In the genomic region with DNA sequence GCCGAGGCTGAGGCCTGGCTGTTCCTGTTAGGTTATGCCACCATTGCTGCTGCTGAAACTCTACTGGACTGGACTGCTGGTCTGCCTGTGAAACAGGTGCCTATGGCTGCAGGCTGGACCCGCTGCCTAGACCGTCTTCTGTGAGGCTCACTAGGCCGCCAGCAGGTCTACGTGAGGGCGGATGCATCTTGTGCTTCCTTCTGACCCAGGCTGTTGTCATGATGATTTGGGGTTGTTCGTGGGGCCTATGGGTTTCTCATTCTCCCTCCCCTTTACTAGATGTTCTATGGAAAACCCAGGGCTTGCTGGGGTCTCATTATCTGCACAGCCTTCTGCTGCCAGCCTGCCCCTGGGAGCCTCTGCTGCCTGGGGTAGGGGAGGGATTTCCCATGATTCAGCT, we compare ENCODE assay signal across 16 mouse cellular contexts.
"Had no signal": no experiment of that assay in that cellular context is flagged by ENCODE, and none has a peak within 500 bp of the region (broad histone marks: within the 10 kb centered on the region; RNA-seq: fewer than 3 reads in every experiment).

No protein-coding gene starts in this region.

- H3K27ac ChIP-seq: liver, embryonic 13.5 days; macrophage; midbrain, embryonic 12.5 days; midbrain, embryonic 15.5 days; neural tube, embryonic 12.5 days; neural tube, embryonic 15.5 days had no signal

- H3K4me2 ChIP-seq: liver, embryonic 13.5 days; lung, embryonic 14.5 days; midbrain, embryonic 12.5 days; midbrain, embryonic 15.5 days; neural tube, embryonic 12.5 days; neural tube, embryonic 15.5 days had no signal

- H3K36me3 ChIP-seq: midbrain, embryonic 12.5 days; midbrain, embryonic 15.5 days; neural tube, embryonic 12.5 days; neural tube, embryonic 15.5 days had no signal

- H3K27me3 ChIP-seq: liver, embryonic 13.5 days had no signal

- H3K4me3 ChIP-seq: liver, embryonic 13.5 days; midbrain, embryonic 12.5 days; midbrain, embryonic 15.5 days; neural tube, embryonic 12.5 days; neural tube, embryonic 15.5 days had no signal

- ATAC-seq: lung, postnatal 0 days; midbrain, embryonic 15.5 days had no signal

- DNase-seq: kidney, adult 18-20 months; kidney, adult 9 months; liver, embryonic 13.5 days; lung, embryonic 14.5 days; right cerebral cortex, adult 18-20 months; right cerebral cortex, postnatal 14 days; right cerebral cortex, postnatal 4 days; spleen, adult 18-20 months; thymus, adult 18-20 months; thymus, postnatal 36 days had no signal

- H3K9me3 ChIP-seq: liver, embryonic 13.5 days; midbrain, embryonic 12.5 days; midbrain, embryonic 15.5 days; neural tube, embryonic 12.5 days; neural tube, embryonic 15.5 days had no signal

- H3K9ac ChIP-seq: liver, embryonic 13.5 days; lung, embryonic 14.5 days; midbrain, embryonic 12.5 days; midbrain, embryonic 15.5 days; neural tube, embryonic 12.5 days; neural tube, embryonic 15.5 days had no signal
